Mouse (Mus musculus): ENCODE measurements around the gene Il1rap. TPM values are rescaled to one million over a fixed set of nuclear protein-coding genes. Genes with fewer than 3 reads are reported as not detected.
A peak's percentile ranks its signal among the peaks of the same experiment; 100 is the strongest.

Gene Il1rap
- total RNA-seq, 2 experiments from 2014 or later = 21.9 to 24.4 TPM

DNA sequence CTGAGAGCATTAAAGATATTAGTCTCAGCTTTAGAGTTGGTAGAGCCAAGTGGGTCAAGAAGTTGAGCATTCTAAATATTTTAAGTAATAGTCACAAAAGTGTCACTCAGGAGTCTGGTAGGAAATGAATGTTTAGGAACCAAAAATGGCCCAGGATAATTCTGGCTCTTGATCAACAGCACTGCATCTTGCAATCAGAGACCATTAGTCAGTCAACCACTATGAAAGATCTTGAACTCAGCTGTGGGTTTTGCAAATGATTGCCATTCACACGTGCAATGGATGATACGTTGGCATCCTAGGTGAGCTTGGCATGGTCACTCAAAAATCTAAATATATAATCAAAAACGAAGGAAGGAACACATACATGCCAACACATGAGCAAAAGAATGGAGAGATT is 23.1 kb downstream of the Il1rap start:
- intact Hi-C loops (cut with DNase I) = no loop called here
- DNase-seq (ENCODE audit: extremely low spot score in 1 of 2, low spot score in 2 of 2) = no peak

DNA sequence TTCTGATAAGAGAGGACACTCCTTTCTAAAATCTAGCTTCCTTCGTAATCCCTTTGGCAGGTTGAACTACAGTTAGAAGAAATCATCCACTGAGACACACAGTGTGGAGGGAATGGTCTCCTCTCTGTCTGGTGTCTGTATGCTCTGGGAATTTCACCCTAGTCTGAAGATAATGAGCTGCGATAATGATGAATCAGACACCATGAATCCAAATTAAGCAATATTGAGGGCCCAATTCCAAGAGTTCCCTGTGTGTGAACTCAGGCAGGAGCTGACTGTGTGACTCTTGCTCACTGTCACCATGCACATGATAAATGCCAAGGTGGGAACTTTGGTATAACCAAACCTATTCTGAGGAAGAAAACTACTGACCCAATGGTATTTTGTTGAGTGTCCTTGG is 26.5 kb downstream of the Il1rap start:
- no peak for DNase-seq (ENCODE audit: extremely low spot score in 1 of 2, low spot score in 2 of 2)
- intact Hi-C loops (cut with DNase I) = no loop called here

- intact Hi-C loops (cut with DNase I) = no loop called here
- no peak for DNase-seq (ENCODE audit: extremely low spot score in 1 of 2, low spot score in 2 of 2)
These were observed 29.0 kb downstream of the Il1rap start for GRCm38 (mm10) chr16:26610508-26610907.

- intact Hi-C loops (cut with DNase I) = no loop called here
- DNase-seq (ENCODE audit: extremely low spot score in 1 of 2, low spot score in 2 of 2) = peak; percentile 13 to 49
These were observed 31.2 kb downstream of the Il1rap start for GRCm38 (mm10) chr16:26612499-26613220.

- intact Hi-C loops (cut with DNase I) = no loop called here
- no peak for DNase-seq (ENCODE audit: extremely low spot score in 1 of 2, low spot score in 2 of 2)
These were observed 41.6 kb downstream of the Il1rap start for GRCm38 (mm10) chr16:26623141-26623540.

DNA sequence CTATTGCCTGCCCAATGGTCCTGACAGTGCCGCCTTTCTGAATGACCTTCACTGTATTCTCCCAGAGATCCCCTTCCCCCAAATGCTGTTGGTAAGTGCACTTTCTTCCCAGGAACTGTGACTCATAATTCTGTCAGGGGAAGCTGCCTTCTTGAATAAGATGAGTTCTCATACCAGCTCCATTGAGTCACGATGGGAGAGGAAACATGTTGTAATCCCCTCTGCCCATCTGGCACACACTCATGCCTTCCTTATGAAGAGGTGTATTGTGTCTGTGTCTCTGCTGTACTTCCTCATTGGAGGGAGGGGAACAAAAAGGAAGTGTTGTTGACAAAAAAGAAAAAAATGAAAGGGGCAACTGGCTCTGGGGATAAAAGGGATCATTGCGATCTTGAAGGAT is 44.6 kb downstream of the Il1rap start:
- intact Hi-C loops (cut with DNase I) = no loop called here
- DNase-seq (ENCODE audit: extremely low spot score in 1 of 2, low spot score in 2 of 2) = no peak

DNA sequence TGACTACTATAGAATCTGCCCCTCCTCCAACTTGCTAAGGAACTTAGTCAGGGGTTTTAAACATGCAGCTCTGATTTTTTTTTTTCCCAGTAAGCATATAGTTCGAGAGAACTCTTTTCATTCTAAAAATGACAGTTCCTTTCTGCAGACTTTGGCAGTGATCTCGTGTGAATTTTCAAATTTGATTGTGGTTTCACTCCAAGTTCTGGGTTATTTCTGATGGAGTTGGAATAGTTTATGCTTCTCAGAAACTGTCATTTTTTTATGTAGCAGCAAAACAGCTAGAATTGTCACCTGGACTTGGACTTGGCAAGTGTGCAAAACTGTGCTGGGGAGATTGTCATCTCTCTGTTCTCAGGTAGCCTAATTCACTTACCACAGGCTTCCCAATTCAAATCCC is 53.3 kb downstream of the Il1rap start:
- DNase-seq (ENCODE audit: extremely low spot score in 1 of 2, low spot score in 2 of 2) = peak in 1 of 2 experiments; percentile 42
- intact Hi-C loops (cut with DNase I) = no loop called here

DNA sequence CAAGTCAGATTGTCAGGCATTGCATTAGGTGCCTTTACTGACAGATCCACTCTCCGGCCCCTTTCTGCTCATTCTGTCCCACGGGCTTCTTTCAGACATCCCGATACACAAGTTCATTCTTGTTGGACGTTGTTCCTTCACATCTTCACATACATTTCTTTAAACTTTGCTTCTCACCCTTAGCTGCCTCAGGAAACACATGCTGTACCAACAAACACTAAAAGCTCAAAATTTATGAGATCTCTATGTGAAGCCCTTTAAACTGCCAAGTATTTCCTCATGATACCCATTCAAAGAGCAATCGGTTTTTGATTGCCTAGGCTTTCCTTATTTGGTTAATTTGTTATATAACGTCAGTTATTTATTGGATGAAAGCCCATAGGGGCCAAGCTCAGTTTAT is 61.6 kb downstream of the Il1rap start:
- no peak for DNase-seq (ENCODE audit: extremely low spot score in 1 of 2, low spot score in 2 of 2)
- intact Hi-C loops (cut with DNase I) = no loop called here

- no peak for DNase-seq (ENCODE audit: extremely low spot score in 1 of 2, low spot score in 2 of 2)
- intact Hi-C loops (cut with DNase I) = no loop called here
These were observed 64.6 kb downstream of the Il1rap start for GRCm38 (mm10) chr16:26646066-26646465.

- DNase-seq (ENCODE audit: extremely low spot score in 1 of 2, low spot score in 2 of 2) = no peak
- intact Hi-C loops (cut with DNase I) = no loop called here
These were observed 65.5 kb downstream of the Il1rap start for GRCm38 (mm10) chr16:26647036-26647435.

DNA sequence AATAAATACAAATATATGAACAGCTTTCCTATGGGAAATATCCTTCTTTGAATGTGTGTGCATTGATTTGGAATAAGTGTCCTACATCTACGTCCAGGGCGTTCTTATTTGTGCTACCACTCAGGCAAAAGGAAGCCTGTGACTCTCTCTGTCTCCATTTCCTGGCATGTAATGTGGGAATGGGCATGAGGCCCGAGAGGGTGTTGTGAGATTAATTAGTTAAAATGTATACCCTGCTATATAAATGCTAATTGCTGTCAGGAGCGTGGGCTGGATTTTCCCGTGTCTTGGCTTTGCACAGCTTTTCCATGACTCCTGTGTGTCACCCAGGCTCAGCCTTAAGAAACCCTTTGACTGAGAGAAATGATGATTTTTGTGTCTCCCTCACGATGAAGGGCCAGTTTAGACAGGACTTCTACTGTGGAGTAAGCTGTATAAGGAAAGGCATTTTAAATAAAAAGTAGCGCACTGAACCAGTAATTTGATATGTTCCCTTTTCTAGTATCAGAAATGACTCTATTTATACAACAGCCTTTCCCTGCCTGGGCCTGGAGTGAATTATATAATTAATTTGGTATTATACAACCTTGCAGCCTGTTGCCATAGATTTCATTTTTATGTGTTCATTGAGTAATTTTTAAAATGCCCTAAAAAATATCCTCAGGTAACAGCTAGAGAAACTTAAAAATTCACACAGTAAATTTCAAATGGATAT is 81.4 kb downstream of the Il1rap start:
- no peak for DNase-seq (ENCODE audit: extremely low spot score in 1 of 2, low spot score in 2 of 2)
- intact Hi-C loops (cut with DNase I) = no loop called here

- intact Hi-C loops (cut with DNase I) = no loop called here
- DNase-seq (ENCODE audit: extremely low spot score in 1 of 2, low spot score in 2 of 2) = no peak
These were observed 84.9 kb downstream of the Il1rap start for GRCm38 (mm10) chr16:26666401-26666800.

DNA sequence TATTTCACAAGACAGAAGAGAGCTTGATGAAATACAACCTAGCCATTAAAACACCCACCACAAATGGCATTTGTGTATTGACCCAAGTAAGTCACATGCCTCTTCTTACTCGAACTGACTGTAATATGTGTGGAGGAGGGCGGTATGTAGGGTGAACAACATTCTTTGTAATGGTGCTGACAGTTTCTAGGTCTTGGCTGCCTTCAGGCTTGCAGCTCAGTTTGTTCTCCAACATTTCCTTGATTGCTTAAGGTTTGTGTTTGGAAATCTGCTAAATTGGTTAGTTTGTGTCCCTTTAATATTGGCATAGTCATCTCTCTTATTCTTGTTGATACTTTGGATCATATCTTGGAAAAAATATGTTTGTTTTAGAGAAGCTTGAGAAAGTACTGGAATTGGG is 87.6 kb downstream of the Il1rap start:
- intact Hi-C loops (cut with DNase I) = no loop called here
- DNase-seq (ENCODE audit: extremely low spot score in 1 of 2, low spot score in 2 of 2) = no peak

- intact Hi-C loops (cut with DNase I) = no loop called here
- DNase-seq (ENCODE audit: extremely low spot score in 1 of 2, low spot score in 2 of 2) = no peak
These were observed 98.9 kb downstream of the Il1rap start for GRCm38 (mm10) chr16:26680381-26680780.

DNA sequence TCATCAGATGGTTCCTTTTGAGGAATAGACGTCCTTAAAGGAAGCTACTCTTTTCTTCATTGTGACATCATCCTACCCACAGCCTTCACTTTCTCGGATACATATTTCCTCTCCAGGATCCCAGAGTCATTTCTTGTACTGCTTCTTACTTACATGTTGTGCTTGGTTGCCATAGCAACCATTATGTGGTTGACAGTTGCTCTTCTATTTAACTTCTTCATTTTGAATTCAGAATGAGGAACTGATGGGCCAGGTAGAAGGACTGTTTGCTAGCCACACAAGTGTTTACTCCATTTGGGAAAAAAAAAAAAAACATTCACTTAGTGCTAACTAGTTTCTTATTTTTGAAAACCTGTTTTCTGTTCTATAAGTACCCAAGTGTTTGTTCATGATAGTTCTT is 108.3 kb downstream of the Il1rap start:
- DNase-seq (ENCODE audit: extremely low spot score in 1 of 2, low spot score in 2 of 2) = no peak
- intact Hi-C loops (cut with DNase I) = no loop called here

DNA sequence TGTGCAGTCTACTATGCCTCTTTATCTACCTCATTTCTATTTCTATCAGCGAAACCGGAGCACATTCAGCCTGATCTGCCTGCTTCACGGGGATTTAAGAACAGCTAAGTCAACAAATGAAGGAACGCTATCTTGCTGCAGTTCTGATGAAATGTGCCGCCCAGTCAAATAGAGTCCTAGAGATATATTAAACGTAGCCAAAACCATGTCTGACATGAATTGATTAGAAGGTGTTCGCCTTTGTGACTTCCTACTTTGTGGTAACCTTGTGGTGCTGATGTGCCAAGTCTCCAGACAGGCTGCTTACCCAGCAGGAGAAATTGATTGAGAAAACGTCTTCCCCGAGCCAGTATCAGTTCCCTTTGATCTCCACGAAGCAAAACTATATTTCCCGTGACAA is 109.8 kb downstream of the Il1rap start:
- no peak for DNase-seq (ENCODE audit: extremely low spot score in 1 of 2, low spot score in 2 of 2)
- intact Hi-C loops (cut with DNase I) = no loop called here

GRCm38 (mm10) chr16:26698076-26698475 is 116.6 kb downstream of the Il1rap start:
- intact Hi-C loops (cut with DNase I) = no loop called here
- no peak for DNase-seq (ENCODE audit: extremely low spot score in 1 of 2, low spot score in 2 of 2)

DNA sequence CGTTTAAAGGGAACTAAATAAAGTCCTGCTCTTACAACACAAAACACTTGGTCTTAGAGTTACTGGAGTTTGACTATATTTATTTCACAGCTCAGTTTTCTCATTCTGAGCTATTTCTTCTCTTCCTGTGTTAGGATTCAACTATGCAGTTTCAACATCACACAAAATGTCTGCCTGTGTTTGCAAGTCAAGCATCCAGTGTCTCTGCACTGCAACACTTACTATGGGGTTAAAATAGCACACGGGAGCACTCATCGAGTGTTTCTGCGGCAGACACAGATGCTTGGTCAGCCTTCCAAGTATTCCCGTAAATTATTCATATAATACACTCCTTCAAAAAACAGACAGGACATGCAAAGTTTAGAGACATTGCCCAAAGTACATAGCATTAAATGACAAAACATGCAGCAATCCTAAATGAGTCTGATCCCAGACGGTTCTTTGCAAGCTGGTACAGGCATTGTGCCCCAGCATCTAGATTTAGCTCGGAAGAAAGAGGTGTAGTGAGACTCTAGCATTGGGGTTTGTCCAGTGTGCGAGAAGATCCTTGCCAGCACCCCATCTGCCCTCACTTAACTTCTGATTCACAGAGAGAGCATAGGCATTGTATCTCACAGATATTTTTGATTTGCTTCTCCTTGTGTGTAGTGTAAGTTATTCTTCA is 119.1 kb downstream of the Il1rap start:
- no peak for DNase-seq (ENCODE audit: extremely low spot score in 1 of 2, low spot score in 2 of 2)
- intact Hi-C loops (cut with DNase I) = no loop called here

- no peak for DNase-seq (ENCODE audit: extremely low spot score in 1 of 2, low spot score in 2 of 2)
- intact Hi-C loops (cut with DNase I) = no loop called here
These were observed 124.3 kb downstream of the Il1rap start for GRCm38 (mm10) chr16:26705658-26706371.
